Mouse (Mus musculus) embryonic fibroblast, embryonic 13.5 days (primary cell): ENCODE results near the gene Sytl3. TPM values are rescaled to one million over a fixed set of nuclear protein-coding genes. Genes with fewer than 3 reads are reported as not detected.
A peak's percentile ranks its signal among the peaks of the same experiment; 100 is the strongest.

Experiments
- H3K27ac ChIP-seq: 2 replicates; pipeline ENCODE4 v1.5.1; 2012; ENCODE audit warnings: low read length, control low read depth, inconsistent platforms; ENCODE audit not compliant: insufficient read depth
- H3K4me1 ChIP-seq: 2 replicates; pipeline ENCODE4 v1.6.1; 2011; ENCODE audit warnings: low read length; ENCODE audit not compliant: control insufficient read depth, insufficient read depth
- H3K4me3 ChIP-seq: 2 replicates; pipeline ENCODE4 v1.5.1; 2011; ENCODE audit warnings: mild to moderate bottlenecking, control low read depth, low read length; ENCODE audit not compliant: insufficient read depth
- CTCF ChIP-seq: IDR thresholded peaks from 2 replicates; pipeline ENCODE4 v1.5.1; 2011; ENCODE audit warnings: mild to moderate bottlenecking, control low read depth, low read length, moderate library complexity, borderline replicate concordance; ENCODE audit not compliant: insufficient read depth
- POLR2A ChIP-seq: IDR thresholded peaks from 2 replicates; pipeline ENCODE4 v1.6.1; 2011; ENCODE audit warnings: low read depth, mild to moderate bottlenecking, control low read depth, low read length, moderate library complexity
- polyA plus RNA-seq: library from polyadenylated mRNA; stranded (reverse); fragments of >200 nt; gene quantifications from 2 replicates; pipeline ENCODE4 v1.2.4, GENCODE M21; 2011; ENCODE audit warnings: low read depth; ENCODE audit not compliant: missing spikeins, insufficient read length

Gene Sytl3
- polyA plus RNA-seq, 1 experiment = not detected

DNA sequence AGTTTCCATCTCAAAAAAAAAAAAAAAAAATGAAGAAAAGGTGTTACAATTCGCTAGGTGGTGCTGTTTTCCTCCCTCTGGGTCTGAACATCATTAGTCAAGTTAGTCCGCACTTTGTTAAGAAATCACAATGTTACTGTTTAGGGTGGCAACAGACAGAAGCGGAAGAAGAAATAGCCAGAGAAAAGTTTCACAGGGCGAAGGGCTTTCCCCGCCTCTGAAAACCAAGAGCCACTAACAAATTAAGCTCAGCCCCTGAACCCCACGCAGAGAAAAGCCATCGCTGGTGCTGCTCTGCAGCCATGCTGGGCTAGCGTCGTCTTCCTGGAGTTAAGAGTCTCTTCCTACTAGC lies 119.4 kb downstream of the Sytl3 start:
- peak; percentile 50 for TF ChIP-seq POLR2A
- TF ChIP-seq CTCF = no peak
- Histone ChIP-seq H3K4me3 (peak overlapping the region; percentile 43), H3K4me1 (no peaks in the 10 kb centered on the region; the same call in none of the 2 replicates), H3K27ac (peak overlapping the region; percentile 65)

DNA sequence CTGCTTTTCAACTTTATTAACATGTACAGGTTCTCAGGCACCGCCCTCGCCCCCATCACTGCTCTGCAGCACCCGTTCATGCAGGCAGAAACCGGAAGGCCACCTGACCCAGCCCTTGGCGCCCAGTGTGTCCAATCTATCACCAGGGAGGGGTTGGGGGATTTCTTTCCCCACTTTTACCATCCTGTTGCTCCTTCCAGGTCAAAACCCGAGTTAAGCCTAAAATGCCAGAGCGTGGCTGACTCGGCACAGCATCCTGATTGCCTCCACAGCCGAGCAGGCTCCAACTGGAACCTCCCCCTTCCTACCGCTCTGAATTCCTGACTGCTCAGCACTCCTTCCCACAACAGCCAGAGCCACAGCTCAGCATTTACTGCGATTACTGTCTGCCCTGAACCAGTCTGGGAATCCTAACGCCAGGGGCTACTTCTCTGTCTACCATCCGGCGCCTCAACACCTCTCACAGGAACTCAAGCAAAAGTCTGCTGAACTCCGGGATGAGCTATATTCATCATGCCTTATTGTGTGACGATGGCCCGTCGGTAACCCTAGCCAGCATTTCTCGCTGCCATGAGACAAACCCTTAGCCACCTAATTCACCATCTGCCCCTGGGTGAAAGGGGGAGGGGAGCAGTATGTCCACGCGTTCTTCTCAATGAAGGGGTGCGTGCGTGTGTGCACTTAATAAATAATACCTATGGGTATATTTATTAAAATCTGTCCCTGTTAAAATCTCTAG lies 120.0 kb downstream of the Sytl3 start:
- TF ChIP-seq CTCF (no peak), POLR2A (peak; percentile 52)
- peak overlapping the region; percentile 43 for H3K4me3 ChIP-seq
- H3K4me1 ChIP-seq = no peaks in the 10 kb centered on the region; the same call in none of the 2 replicates
- peak overlapping the region; percentile 65 for H3K27ac ChIP-seq

DNA sequence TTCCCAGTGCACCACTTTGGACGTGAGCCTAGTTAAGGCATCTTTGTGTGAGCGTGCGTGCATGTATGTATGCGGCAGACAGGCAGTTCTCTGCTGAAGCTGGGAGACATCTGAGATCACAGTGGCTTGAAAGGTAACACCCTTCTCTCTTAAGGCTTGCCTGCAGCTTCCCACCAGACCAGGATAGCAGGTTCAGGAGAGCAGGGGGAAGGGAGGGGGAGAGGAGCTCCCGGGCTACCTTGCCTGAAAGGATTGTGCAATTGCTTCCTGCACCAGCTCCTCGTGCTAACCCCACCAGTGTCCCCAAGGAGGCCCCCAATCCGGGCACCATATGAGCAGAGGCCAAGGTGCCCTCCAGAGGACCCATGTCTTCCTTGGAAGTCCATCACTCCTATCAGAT lies 120.7 kb downstream of the Sytl3 start:
- Histone ChIP-seq H3K4me1 (no peaks in the 10 kb centered on the region; the same call in none of the 2 replicates), H3K4me3 (no peak overlapping the region), H3K27ac (no peak overlapping the region)
- TF ChIP-seq POLR2A (no peak), CTCF (no peak)

DNA sequence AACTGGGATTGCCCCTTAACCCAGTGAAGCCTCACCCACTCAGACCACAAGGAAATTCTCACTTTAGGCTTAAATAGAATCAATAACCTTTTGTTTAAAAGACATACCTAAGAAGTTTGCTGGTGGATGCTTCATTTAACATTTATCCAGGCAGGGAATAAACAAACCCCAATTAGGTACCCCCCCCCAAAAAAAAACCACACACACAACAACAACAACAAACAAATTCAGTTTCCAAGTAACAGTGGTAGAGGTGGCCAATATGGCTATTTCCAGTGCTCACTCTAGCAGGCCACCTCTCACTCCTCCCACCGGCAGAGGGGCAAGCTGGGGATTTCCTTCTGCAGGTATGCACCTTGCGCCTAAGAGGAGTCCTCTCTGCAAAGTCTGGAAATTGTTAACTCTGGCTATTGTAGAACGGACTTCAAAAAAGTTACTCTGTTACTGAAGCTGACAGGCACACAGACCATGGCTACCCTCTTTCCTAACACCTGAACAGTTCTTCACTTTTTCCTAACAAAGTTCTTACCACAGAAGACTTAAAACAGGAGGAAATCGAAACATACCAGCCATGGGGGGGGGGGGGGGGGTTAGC lies 121.7 kb downstream of the Sytl3 start:
- H3K27ac ChIP-seq = no peak overlapping the region
- no peak overlapping the region for H3K4me3 ChIP-seq
- no peaks in the 10 kb centered on the region; the same call in none of the 2 replicates for H3K4me1 ChIP-seq
- no peak for TF ChIP-seq CTCF
- TF ChIP-seq POLR2A = no peak

DNA sequence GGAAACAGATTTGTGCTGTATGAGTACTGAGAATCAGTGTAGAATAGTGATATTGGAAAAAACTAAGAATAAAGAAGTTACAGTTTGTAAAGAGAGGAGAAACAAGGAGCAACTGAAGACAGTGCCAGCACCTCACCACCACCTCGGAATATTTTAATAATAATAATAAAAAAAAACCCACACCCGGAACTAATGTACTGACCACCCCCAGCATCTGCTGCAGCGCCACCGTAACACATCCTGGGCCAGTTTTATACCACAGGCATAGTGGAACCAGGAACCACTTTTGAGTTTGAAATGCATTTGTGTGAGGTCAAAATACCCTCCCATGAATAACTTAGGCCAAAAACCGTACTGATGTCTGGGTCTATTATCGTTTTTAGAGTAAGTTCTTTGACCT lies 122.4 kb downstream of the Sytl3 start:
- Histone ChIP-seq H3K4me1 (no peaks in the 10 kb centered on the region; the same call in none of the 2 replicates), H3K27ac (no peak overlapping the region), H3K4me3 (peak overlapping the region; percentile 24)
- TF ChIP-seq POLR2A (no peak), CTCF (no peak)

DNA sequence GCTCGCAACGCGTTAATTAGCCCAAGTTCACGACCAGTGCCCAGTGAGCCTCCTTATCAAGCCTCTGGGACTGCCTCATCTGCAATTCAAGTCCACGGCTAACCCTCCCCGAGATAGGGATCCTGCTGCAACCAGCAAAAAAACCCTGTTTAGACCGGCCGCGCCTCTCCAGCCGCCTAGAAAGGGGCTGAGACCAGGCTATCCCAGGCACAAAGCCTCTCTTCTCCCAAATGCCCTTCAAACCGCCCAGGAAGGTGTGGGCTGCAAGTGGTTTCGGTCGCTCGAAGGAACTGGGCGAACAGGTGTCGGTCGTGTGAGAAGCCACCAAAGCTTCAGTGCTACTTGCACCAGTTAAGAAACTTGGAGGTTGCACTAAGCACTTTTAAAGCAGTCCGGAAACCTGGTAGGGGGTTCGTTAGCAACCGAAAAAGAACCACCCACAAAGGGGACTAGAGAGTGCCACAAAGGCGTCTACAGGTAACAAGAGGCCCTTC lies 123.2 kb downstream of the Sytl3 start:
- Histone ChIP-seq H3K4me1 (no peaks in the 10 kb centered on the region; the same call in none of the 2 replicates), H3K27ac (no peak overlapping the region), H3K4me3 (peak overlapping the region; percentile 94)
- no peak for TF ChIP-seq POLR2A
- no peak for TF ChIP-seq CTCF

DNA sequence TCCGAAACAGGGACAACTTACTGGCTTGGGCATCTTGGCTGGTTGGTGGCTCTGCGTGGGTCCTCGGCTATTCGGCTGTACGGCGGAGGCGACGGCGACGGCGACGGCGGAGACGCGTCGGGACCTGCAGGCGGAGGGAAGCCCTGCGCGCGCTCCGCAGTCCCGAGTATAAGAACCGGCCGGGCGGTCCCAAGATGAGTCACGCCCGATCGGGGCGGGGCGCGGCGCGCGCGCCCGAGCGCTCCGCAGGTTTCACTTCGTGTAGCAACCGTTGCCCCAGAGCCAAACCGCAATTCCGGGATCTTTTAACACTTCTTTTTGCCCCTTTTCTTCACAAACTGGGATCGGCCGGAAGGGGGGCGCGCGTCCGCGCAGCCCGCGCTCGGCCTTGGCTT lies 123.7 kb downstream of the Sytl3 start, which contains the start of gene Ezr:
Gene Ezr, minus strand, starts transcription at position 174 of the 395 bp plus-strand sequence.
- Histone ChIP-seq H3K4me3 (peak within 1 kb of the TSS; percentile 94), H3K27ac (no peak within 1 kb of the TSS), H3K4me1 (no peaks in the 10 kb centered on the region; the same call in none of the 2 replicates)
- TF ChIP-seq CTCF (no peak), POLR2A (peak; percentile 82)

DNA sequence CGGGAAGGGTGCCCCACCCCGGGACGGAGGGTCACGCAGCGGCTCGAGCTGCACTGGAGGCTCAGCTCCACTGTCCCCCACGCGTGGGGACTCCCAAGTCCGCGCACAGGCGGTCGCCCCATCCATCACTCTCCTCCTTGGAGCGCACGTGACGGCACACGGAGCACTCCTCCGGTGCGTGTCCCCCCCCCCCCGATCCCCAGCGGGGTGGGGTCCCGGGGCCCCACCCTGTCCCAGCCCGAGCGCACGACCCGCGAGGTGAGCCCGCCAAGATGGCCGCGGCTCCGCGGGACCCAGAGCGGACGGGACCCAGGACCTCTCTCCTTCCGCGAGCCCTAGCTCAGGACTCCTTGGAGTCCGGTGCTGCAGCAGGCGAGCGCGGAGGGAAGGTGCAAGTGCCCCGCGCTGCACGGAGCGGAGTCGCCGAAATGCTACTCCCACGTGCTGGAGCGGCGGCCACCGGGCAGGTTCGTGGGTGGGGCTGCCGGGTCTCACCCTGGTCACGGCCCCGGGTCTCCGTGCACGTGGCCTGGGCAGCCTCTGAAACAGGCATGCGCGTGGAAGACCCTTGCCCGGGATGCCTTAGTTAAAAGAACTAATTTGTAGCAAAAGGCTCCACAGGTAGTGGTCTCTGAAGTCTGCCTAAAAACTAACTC lies 124.2 kb downstream of the Sytl3 start:
- H3K4me3 ChIP-seq = peak overlapping the region; percentile 94
- no peaks in the 10 kb centered on the region; the same call in none of the 2 replicates for H3K4me1 ChIP-seq
- no peak; the same call in none of the 2 replicates for TF ChIP-seq POLR2A
- no peak for TF ChIP-seq CTCF
- no peak overlapping the region for H3K27ac ChIP-seq

DNA sequence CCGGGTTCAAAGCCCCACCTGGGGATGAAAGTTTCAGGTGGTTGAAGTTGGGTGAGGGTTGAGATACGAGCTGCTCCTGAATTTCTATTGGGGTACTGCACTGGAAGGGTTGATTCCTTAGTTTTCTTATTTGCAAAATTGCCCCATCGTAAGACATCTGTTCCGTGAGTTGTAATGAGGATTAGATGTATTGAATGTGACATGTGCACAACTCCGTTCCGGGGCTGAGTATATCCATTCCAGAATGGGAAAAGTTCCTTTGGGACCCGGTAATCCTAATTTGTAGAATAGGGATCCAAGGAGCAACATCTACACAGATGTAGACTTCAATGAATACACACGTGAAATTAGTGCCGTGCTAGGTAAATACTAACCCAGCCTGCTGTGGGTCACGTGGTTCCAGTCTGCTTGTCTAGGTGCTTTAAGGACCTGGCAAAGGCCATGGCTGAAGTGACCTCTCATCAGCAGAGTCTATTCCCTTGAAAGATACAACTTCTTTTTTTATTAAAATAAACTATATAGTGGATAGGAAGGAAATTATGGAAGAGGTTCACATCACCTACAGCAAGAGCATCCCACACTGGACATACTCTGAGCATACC lies 125.0 kb downstream of the Sytl3 start:
- no peaks in the 10 kb centered on the region; the same call in none of the 2 replicates for H3K4me1 ChIP-seq
- no peak for TF ChIP-seq POLR2A
- TF ChIP-seq CTCF = no peak
- H3K4me3 ChIP-seq = 0 out of 2 replicates have a peak overlapping the region, but pooled peaks have one; percentile 94
- no peak overlapping the region for H3K27ac ChIP-seq
